Mouse (Mus musculus) cortical plate, adult 2 months (tissue): ENCODE data around the gene Anp32e.

ENCODE experiments used
- CTCF ChIP-seq: fragments of 200-500 bp; IDR thresholded peaks from 2 replicates; pipeline ENCODE4 v1.5.1; 2011; ENCODE audit warnings: mild to moderate bottlenecking, control low read depth, low read length; ENCODE audit not compliant: insufficient read depth; ENCODE audit errors: extremely low read depth
- POLR2A ChIP-seq: fragments of 200-500 bp; IDR thresholded peaks from 2 replicates; pipeline ENCODE4 v1.6.1; 2011; ENCODE audit warnings: mild to moderate bottlenecking, low read length, control low read depth; ENCODE audit not compliant: insufficient read depth; ENCODE audit errors: extremely low read depth

DNA sequence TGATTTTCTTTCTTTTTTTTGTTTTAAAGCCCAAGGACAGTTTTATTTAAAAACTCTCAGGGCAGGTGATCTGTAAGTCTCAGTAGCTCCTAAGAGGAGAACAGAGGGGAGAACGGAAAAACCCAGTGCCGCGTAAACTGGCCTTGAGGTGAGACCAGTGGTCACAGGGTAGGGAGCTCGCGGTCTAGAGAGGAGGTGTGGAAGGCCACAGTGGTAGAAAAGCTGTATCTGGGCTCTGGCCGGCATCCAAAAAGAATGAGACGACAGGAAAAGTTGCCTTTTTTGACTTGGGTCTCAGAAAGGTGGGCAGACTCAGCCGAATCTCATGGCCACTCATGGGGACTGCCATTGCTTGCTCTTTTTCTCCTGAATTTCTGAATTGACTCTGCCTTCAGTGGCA lies 9.2 kb downstream of the Anp32e start:
- TF ChIP-seq POLR2A (no peak), CTCF (no peak)
